Mouse (Mus musculus) MEL (cell line): ENCODE results near the gene Pla1a.

Source experiments
- CHD1 ChIP-seq: IDR thresholded peaks from 2 replicates; pipeline ENCODE4 v1.6.1; 2012; ENCODE audit warnings: low read depth, mild to moderate bottlenecking, inconsistent platforms, low read length, improper control_type of control experiment
- CHD2 ChIP-seq: IDR thresholded peaks from 2 replicates; pipeline ENCODE4 v1.6.1; 2011; ENCODE audit warnings: low read length, improper control_type of control experiment
- CTCF ChIP-seq, 3 experiments: IDR thresholded peaks in 2 of 3; conservative IDR thresholded peaks in 1 of 3; 2 replicates each; pipeline ENCODE4 v1.5.1; 2011 to 2012; ENCODE audit warnings: low read length in 3 of 3, low read depth in 2 of 3, mild to moderate bottlenecking in 2 of 3, improper control_type of control experiment in 1 of 3, inconsistent platforms in 1 of 3, mixed read lengths in 1 of 3, moderate library complexity in 1 of 3; ENCODE audit not compliant: control insufficient read depth in 1 of 3, insufficient read depth in 1 of 3, poor library complexity in 1 of 3, severe bottlenecking in 1 of 3
- GATA1 ChIP-seq: IDR thresholded peaks from 2 replicates; pipeline ENCODE4 v1.6.1; 2011; ENCODE audit warnings: low read depth, low read length, improper control_type of control experiment
- KAT2A ChIP-seq: conservative IDR thresholded peaks from 2 replicates; pipeline ENCODE4 v1.6.1; 2012; ENCODE audit warnings: low read depth, low read length, improper control_type of control experiment, inconsistent platforms
- NELFE ChIP-seq: IDR thresholded peaks from 2 replicates; pipeline ENCODE4 v1.6.1; 2011; ENCODE audit warnings: low read depth, low read length, improper control_type of control experiment
- SMC3 ChIP-seq: IDR thresholded peaks from 2 replicates; pipeline ENCODE4 v1.6.1; 2011; ENCODE audit warnings: low read depth, low read length, improper control_type of control experiment
- TAL1 ChIP-seq: IDR thresholded peaks from 2 replicates; pipeline ENCODE4 v1.6.1; 2012; ENCODE audit warnings: mild to moderate bottlenecking, inconsistent platforms, low read length, moderate library complexity, mixed read lengths
- UBTF ChIP-seq: IDR thresholded peaks from 2 replicates; pipeline ENCODE4 v1.6.1; 2012; ENCODE audit warnings: low read depth, mild to moderate bottlenecking, inconsistent platforms, low read length, improper control_type of control experiment, moderate library complexity, borderline replicate concordance; ENCODE audit not compliant: insufficient read depth
- USF1 ChIP-seq: IDR thresholded peaks from 2 replicates; pipeline ENCODE4 v1.6.1; 2014; ENCODE audit warnings: low read depth, mild to moderate bottlenecking, inconsistent platforms, low read length, improper control_type of control experiment, moderate library complexity
- USF2 ChIP-seq, 2 experiments: IDR thresholded peaks; 2 replicates each; pipeline ENCODE4 v1.6.1; 2011 to 2012; ENCODE audit warnings: improper control_type of control experiment in 2 of 2, low read length in 2 of 2, borderline replicate concordance in 1 of 2, inconsistent platforms in 1 of 2, low read depth in 1 of 2, mild to moderate bottlenecking in 1 of 2; ENCODE audit not compliant: insufficient read depth in 1 of 2

GRCm38 (mm10) chr16:38461749-38462148 lies 28.8 kb upstream of the Pla1a start:
- TF ChIP-seq CTCF (IDR thresholded peaks at IDR 0.05 in 2 of 3, conservative IDR thresholded peaks at IDR 0.05 in 1 of 3; ENCODE audit: control insufficient read depth in 1 of 3, insufficient read depth in 1 of 3, low read depth in 2 of 3, low read length in 3 of 3, poor library complexity in 1 of 3, severe bottlenecking in 1 of 3) (no peak), UBTF (no peak), USF2 (IDR thresholded peaks at IDR 0.05; ENCODE audit: borderline replicate concordance in 1 of 2, insufficient read depth in 1 of 2, low read depth in 1 of 2, low read length in 2 of 2) (no peak), CHD2 (no peak), TAL1 (no peak), NELFE (no peak), GATA1 (no peak), CHD1 (no peak), KAT2A (no peak), USF1 (no peak), SMC3 (no peak)
